Mouse (Mus musculus) yolk sac, embryonic 10.5 days (tissue): ENCODE measurements around the gene Vmn2r30.
A peak's percentile ranks its signal among the peaks of the same experiment; 100 is the strongest.
"Not testable (repeated sequence)": the region's sequence is repeated elsewhere in the genome, so short reads cannot be mapped to it uniquely, and the experiment has no call there.

ENCODE experiments used
- DNase-seq: peaks from one replicate; pipeline ENCODE4 v3.0.0-alpha.2; 2017; ENCODE audit warnings: low spot score

The Vmn2r30 gene

DNA sequence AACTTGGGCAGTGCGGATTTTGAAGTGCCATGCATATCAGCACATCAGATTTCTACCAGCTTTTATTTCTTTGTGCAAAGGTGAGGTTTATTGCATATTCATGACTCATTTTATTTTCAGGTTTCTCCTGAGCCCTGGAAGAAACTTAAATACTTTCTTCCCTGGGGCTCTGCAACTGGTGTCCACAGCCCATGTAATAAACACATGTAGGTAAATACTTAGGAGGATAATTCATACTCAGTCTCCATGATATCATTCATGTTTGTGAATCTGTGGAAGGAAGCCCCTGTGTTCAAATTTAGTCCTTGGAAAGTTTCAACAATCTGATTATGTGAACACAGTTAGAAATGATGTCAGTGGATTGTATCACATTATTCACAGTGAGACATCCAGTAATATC is at the start of gene Vmn2r30:
Vmn2r30 (minus strand) TSS at position 101 of the 400 bp plus-strand sequence.
- DNase-seq, result not testable (repeated sequence)

DNA sequence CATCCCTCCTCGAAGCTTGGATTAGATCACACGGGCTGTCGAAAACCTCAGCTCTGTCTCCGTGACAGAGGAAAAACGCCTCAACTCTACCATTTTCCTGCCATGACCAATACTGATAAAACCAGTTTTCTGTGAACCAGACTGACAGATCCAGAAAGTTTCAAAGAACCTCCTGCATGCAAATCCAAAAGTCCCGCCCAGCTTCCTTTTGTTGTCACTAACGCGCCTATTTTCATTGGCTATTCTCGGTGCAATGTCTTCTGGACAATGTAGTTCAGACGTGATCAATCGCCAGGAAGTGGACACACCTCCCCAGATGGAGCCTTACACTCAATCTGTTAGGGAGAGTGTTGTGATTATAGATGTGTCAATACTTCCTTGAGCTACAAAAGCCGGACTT is 37.0 kb upstream of the Vmn2r30 start, which contains the start of gene Gm45783:
Gm45783 (minus strand) TSS at position 143 of the 400 bp plus-strand sequence.
- DNase-seq, result not testable (repeated sequence)

DNA sequence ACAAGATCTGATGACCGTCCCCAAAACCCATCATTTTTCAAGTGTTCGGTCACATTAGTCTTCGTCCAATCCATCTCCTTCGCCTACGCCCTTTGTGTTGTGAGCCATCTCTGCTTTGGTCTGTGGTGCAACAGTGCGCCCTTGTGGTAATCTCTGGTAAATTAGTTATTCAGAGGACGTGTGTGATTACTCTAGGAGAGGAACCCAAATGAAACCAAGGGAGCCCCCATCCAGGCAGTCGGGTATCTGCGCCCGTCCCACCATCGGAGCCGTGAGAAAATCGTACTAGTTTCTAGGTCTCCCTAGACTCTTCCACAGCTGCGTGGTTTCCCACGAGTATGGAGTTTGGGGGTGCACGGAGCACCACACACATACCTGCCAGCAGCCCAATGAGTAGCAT is 41.8 kb downstream of the Vmn2r30 start:
- DNase-seq, result peak; percentile 6

DNA sequence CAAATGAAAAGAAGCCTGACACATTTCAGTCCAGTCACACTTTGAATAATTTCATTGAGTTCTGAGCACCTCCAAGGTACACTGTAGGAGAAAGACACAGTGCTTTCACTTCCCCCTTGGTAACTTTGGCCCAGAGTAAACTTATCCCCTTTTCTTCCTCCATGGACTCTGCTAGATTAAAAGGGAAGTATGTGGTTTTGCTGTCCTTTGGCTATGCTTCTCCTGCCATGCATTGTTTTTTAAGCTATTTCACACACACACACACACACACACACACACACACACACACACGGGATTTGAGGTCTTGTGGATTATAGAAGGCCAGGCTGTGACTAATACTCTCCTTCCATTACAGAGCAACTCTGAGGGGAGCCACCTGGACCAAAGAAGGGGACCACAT is 56.0 kb downstream of the Vmn2r30 start:
- DNase-seq, result no peak

DNA sequence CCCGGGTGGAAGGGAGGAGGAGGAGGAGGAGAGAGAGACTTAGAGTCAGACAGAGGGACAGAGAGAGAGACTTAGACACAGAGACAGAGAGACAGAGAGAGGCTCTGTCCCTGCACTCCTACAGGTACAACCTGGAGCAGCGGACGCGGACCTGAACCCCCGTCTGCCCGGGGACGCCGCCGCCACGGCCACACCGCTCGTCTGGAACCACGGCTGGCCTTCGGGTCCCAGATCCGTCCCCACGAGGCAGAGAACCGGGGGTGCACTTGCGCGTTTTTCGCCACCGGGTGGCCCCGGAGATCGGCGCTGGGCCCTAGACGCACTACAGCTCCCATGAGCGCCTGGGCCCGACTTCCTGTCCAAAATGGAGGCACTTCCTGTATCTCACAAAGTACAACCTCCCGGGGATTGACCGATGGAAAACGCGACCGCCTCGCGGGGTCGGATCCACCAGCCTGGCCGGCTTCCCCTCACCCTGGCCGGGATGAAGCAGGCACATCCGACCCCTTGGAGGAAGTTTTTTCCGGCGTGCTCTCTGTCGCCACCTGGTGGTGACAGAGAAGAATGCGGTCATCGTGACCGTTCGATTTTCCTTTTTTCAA is 59.3 kb downstream of the Vmn2r30 start, which contains the start of gene Gm45844:
Gm45844 (minus strand) TSS at position 324 of the 602 bp plus-strand sequence.
- DNase-seq, result peak; percentile 69

DNA sequence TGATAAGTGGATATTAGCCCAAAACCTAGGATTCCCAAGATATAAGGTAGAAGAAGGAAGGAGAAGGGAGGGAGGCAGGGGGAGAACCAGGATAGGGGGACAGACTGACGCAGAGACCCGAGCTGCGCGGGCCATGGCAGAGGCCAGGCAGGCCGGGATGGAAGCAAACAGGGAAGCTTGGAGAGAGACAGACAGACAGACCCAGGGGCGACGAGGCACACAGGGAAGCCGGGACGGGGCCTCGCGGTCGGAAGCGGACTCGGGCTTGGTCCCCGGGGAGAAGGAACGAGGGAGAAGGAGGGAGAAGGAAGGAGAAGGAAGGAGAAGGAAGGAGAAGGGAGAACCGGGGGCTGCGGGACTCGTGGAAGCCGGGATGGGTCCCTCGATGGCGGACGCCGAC is 59.9 kb downstream of the Vmn2r30 start:
- peak; percentile 59 for DNase-seq
